Mouse (Mus musculus): Measurements from ENCODE around the gene Ccdc136. TPM values are rescaled to one million over a fixed set of nuclear protein-coding genes. Genes with fewer than 3 reads are reported as not detected.

The Ccdc136 gene
- total and polyA plus RNA-seq, 3 experiments = 0.22 TPM; not detected in 2

DNA sequence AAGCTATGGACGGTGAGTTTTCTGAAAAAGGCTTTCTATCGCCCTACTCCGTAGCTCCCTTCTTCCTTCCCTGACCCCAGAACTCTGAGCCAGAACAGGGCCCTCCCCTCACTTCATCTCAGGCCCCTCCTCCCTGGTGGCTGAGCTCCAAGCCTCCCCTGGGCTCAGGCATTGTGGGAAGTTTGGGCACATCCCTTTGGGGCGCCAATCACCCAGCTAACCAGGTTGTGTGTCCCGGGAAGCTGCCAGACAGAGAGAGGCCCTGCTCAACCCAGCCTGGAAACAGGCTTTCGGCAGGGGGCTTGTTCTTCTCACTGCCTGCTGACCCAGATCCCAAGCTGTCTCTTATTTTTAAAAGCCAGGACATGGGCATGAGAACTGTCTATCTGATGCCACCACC is 1.5 kb downstream of the Ccdc136 start:
- H3K79me2 ChIP-seq (ENCODE audit: control insufficient read depth, insufficient read depth, low read length, poor library complexity) = no peaks in the 10 kb centered on the region
- no peaks in the 10 kb centered on the region for H3K9me3 ChIP-seq (replicated peaks; ENCODE audit: insufficient read depth, low read length)
- DNase-seq (ENCODE audit: low read depth, low spot score) = no peak
- no peak overlapping the region for H3K27ac ChIP-seq (ENCODE audit: control insufficient read depth, low read depth, low read length)
- no peaks in the 10 kb centered on the region for H3K4me1 ChIP-seq (ENCODE audit: control insufficient read depth in 1 of 2, insufficient read depth in 2 of 2, low read length in 2 of 2)
- H3K36me3 ChIP-seq (ENCODE audit: control insufficient read depth in 1 of 2, insufficient read depth in 2 of 2, low read length in 2 of 2) = no peaks in the 10 kb centered on the region
- H3K4me3 ChIP-seq (ENCODE audit: control insufficient read depth in 1 of 2, insufficient read depth in 1 of 2, low read depth in 2 of 2, low read length in 2 of 2) = no peak overlapping the region
- H3K9ac ChIP-seq (ENCODE audit: control insufficient read depth, low read depth, low read length, poor library complexity, severe bottlenecking) = no peak overlapping the region
- TF ChIP-seq USF2 (IDR thresholded peaks at IDR 0.05; ENCODE audit: borderline replicate concordance in 1 of 2, insufficient read depth in 1 of 2, low read depth in 1 of 2, low read length in 2 of 2) (no peak), BHLHE40 (IDR thresholded peaks at IDR 0.05; ENCODE audit: borderline replicate concordance, low read depth, low read length) (no peak), MYC (IDR thresholded peaks at IDR 0.05; ENCODE audit: low read depth, low read length) (no peak), ZKSCAN1 (IDR thresholded peaks at IDR 0.05; ENCODE audit: low read depth, low read length) (no peak), POLR2AphosphoS2 (IDR thresholded peaks at IDR 0.05; ENCODE audit: low read length) (no peak), ETS1 (IDR thresholded peaks at IDR 0.05; ENCODE audit: low read depth, low read length) (no peak), MXI1 (IDR thresholded peaks at IDR 0.05; ENCODE audit: low read depth, low read length) (no peak), NELFE (IDR thresholded peaks at IDR 0.05; ENCODE audit: low read depth, low read length) (no peak), GABPA (IDR thresholded peaks at IDR 0.05; ENCODE audit: low read depth, low read length) (no peak), HCFC1 (IDR thresholded peaks at IDR 0.05; ENCODE audit: low read depth, low read length) (no peak), KAT2A (conservative IDR thresholded peaks at IDR 0.05; ENCODE audit: low read depth, low read length) (no peak), ZC3H11A (IDR thresholded peaks at IDR 0.05; ENCODE audit: low read depth, low read length) (no peak), TCF12 (IDR thresholded peaks at IDR 0.05; ENCODE audit: low read depth, low read length) (no peak), EP300 (IDR thresholded peaks at IDR 0.05; ENCODE audit: low read depth in 1 of 2, low read length in 2 of 2) (no peak)
- H3K27me3 ChIP-seq (ENCODE audit: control insufficient read depth in 1 of 2, insufficient read depth in 2 of 2, low read length in 2 of 2) = peaks cover 23% of the 10 kb centered on the region in 2 experiments

DNA sequence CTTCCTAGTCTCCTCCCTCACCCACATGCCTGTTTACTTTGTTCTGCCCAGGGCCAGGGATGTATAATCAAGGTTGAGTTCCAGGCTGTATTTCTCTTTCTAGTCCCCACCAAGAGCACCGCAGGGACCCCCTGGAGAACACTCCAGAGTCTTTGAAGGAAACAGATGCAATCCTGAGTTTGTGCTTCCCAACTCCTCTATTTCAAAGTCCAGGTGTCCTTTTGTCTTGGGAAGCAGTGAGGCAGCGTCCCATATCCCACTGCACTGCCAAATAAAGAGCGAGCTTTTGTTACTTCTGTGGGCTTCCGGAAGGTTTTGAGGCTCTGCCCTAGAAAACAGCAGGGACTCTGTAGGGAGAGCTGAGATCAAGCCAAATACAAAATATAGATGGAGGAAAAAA is 3.7 kb downstream of the Ccdc136 start:
- no peak for DNase-seq (ENCODE audit: low read depth, low spot score)
- no peak for TF ChIP-seq HCFC1 (IDR thresholded peaks at IDR 0.05; ENCODE audit: low read depth, low read length)
- no peak for TF ChIP-seq NELFE (IDR thresholded peaks at IDR 0.05; ENCODE audit: low read depth, low read length)
- TF ChIP-seq MXI1 (IDR thresholded peaks at IDR 0.05; ENCODE audit: low read depth, low read length) = no peak
- no peak for TF ChIP-seq ETS1 (IDR thresholded peaks at IDR 0.05; ENCODE audit: low read depth, low read length)
- TF ChIP-seq RCOR1 (IDR thresholded peaks at IDR 0.05; ENCODE audit: low read depth, low read length) = no peak
- TF ChIP-seq MEF2A (IDR thresholded peaks at IDR 0.05; ENCODE audit: extremely low read depth, insufficient replicate concordance, low read depth, low read length, poor library complexity, severe bottlenecking) = no peak
- TF ChIP-seq ZKSCAN1 (IDR thresholded peaks at IDR 0.05; ENCODE audit: low read depth, low read length) = no peak
- no peak for TF ChIP-seq POLR2A (IDR thresholded peaks at IDR 0.05; ENCODE audit: control insufficient read depth in 1 of 2, insufficient read depth in 1 of 2, low read depth in 1 of 2, low read length in 2 of 2, poor library complexity in 1 of 2)
- TF ChIP-seq USF1 (IDR thresholded peaks at IDR 0.05; ENCODE audit: low read depth, low read length) = no peak
- no peak for TF ChIP-seq ZC3H11A (IDR thresholded peaks at IDR 0.05; ENCODE audit: low read depth, low read length)
- TF ChIP-seq SMC3 (IDR thresholded peaks at IDR 0.05; ENCODE audit: low read depth, low read length) = no peak
- TF ChIP-seq EP300 (IDR thresholded peaks at IDR 0.05; ENCODE audit: low read depth in 1 of 2, low read length in 2 of 2) = no peak
- no peaks in the 10 kb centered on the region for H3K79me2 ChIP-seq (ENCODE audit: control insufficient read depth, insufficient read depth, low read length, poor library complexity)
- no peaks in the 10 kb centered on the region for H3K4me1 ChIP-seq (ENCODE audit: control insufficient read depth in 1 of 2, insufficient read depth in 2 of 2, low read length in 2 of 2)
- no peak overlapping the region for H3K27ac ChIP-seq (ENCODE audit: control insufficient read depth, low read depth, low read length)
- no peaks in the 10 kb centered on the region for H3K36me3 ChIP-seq (ENCODE audit: control insufficient read depth in 1 of 2, insufficient read depth in 2 of 2, low read length in 2 of 2)
- H3K27me3 ChIP-seq (ENCODE audit: control insufficient read depth in 1 of 2, insufficient read depth in 2 of 2, low read length in 2 of 2) = peaks cover 18 to 32% of the 10 kb centered on the region in 2 experiments
- H3K9ac ChIP-seq (ENCODE audit: control insufficient read depth, low read depth, low read length, poor library complexity, severe bottlenecking) = no peak overlapping the region
- no peak overlapping the region for H3K4me3 ChIP-seq (ENCODE audit: control insufficient read depth in 1 of 2, insufficient read depth in 1 of 2, low read depth in 2 of 2, low read length in 2 of 2)
- H3K9me3 ChIP-seq (replicated peaks; ENCODE audit: insufficient read depth, low read length) = no peaks in the 10 kb centered on the region
